Mouse (Mus musculus) cerebellum, postnatal 36 days (tissue): Measurements from ENCODE around the gene Prl7c1.
"Not testable (repeated sequence)": the region's sequence is repeated elsewhere in the genome, so short reads cannot be mapped to it uniquely, and the experiment has no call there.

Source experiments
- DNase-seq, 2 experiments: peaks; one replicate each; pipeline ENCODE4 v3.0.0; 2021 to 2022; ENCODE audit warnings: mixed read lengths in 2 of 2

The Prl7c1 gene

DNA sequence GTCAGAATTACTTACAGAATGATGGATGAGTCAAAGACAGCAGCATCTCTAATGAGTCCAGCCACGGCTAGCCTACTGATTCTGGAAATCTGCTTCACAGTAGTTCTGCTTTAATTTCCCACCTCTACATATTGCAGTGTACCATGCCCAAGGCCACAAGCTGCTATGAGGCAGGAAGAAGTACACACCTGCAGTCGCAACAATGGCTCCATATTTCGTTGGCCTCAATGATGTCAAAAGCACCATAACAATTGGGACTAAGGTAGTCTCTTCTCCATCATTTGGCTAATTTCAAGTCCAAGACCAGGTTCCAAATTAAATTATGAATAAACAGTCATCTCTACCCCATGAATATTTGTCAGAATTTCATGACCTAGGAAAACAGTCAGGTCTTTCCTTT is at the start of gene Prl7c1:
TSS of gene Prl7c1 (minus strand) at position 101 of the 400 bp plus-strand sequence.
- DNase-seq, result not testable (repeated sequence)

DNA sequence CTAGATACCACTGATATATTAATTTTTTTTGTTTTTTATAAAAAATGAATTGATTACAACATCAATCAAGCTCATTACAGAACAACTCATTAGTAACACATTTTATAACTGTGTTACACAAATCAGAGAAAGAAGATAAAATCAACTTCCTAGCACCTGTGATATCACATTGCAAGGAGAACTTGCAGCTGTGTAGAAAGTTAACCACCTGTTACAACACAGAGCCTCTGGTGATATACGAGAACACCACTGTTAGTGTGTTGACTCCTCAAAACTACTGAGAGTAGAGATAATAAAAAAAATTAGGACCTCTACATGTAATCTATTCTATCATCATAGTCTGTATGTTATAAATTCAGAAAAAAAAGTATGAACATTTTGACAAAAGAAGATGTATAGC is 22.2 kb upstream of the Prl7c1 start:
- DNase-seq, result no peak

DNA sequence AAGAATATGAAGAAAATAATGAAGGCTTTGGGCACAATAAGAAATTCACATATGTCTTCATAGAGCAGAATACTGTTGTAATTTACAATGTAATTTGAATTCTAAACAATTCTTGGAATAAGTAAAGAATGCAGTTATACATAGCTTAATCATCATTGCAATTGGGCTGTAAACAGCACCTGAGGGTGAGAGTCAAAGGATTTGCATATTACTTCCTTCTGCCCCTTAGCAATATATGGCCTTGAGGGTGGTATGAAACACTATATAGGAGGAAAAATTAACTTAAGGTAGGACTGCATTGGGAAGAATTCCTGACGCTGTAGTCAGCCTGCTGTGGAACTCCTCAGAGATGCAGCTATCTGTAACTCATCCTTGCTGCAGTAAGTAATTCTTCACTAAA is 20.8 kb upstream of the Prl7c1 start, which contains the start of gene Prl2a1:
TSS of gene Prl2a1 (plus strand) at position 301 of the 400 bp plus-strand sequence.
- DNase-seq, result no peak

DNA sequence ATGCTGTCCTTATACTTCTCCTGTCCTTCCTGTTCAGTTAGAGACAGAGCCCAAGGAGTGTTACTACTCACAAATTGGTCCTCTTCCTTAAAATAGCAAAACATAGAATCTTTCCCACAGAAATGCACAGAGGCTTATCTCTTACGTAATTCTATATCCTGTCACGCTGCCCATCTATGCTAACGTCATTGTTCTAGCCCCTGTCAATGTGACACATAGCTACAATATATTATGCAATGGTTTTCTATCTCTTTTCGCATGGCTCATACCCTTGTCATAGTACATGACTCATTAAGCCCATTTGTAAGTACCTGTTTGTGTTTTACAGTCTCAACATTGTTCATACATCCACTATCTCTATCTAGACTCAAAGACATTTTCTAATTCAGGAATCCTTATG is 18.7 kb upstream of the Prl7c1 start:
- DNase-seq, result no peak

- DNase-seq, result no peak
These were observed 46.0 kb downstream of the Prl7c1 start for GRCm38 (mm10) chr13:27734512-27735186.

DNA sequence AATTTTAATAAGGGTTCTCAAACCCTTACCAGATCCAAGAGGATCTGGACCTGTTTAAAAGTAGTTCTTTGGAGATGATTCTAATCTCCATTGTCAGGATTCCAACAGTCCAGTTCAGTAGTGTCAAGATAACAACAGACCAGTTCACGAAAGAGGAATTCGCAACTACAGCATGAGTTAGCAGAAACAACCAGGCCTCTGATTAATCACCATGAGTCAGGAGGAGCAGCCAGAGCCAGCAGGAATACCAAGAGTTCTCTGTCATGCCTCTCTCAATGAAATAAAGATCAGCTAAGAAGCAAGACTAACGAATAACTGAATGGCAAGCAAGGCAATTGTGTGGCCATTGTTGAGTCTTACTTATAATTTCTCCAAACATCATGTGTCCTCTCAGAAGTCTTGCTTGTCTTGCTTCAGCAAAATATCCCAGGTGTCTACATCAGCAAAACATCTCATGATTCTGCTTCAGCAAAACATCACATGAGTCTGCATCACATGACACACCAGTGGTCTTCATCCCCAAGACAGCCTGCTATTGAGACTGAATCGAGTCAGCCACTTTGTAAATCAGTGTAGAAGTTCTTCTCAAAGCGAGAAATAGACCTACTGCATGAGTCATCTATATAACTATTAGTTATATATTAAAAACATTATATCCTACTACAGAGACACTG is 50.2 kb downstream of the Prl7c1 start:
- DNase-seq, result not testable (repeated sequence)

DNA sequence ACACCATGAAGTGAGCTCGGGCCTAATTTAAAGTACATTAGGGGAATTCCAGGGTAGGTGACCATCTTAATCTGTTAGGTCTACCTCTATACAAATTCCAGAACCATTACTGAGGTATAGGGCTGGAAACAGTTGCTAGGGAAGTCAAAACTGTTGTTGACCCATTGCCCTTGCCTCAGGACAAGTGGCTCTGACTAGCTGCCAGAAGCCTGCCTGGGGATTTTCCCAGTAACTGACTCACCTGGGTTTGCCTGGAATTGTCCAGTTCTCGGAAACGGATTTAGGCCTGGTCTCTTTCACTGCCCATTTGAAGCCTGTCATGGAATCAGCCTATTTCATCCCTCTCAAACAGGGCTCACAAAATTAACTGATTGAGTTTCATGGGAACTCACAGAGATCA is 55.5 kb downstream of the Prl7c1 start:
- not testable (repeated sequence) for DNase-seq
